Mouse (Mus musculus) B cell, adult 62 days (primary cell): ENCODE measurements around the gene Pom121l12. TPM values are rescaled to one million over a fixed set of nuclear protein-coding genes. Genes with fewer than 3 reads are reported as not detected.

Experiments
- total RNA-seq: library from RNA; stranded (reverse); gene quantifications from 4 replicates; pipeline ENCODE4 v1.2.4, GENCODE M21; 2023

The Pom121l12 gene
- total RNA-seq: not detected in 4 replicates

GRCm38 (mm10) chr11:14598976-14599375 is at the start of gene Pom121l12:
Gene Pom121l12, plus strand, starts transcription at chr11:14599276.

